Mouse (Mus musculus): ENCODE data around the gene Farp2. TPM values are rescaled to one million over a fixed set of nuclear protein-coding genes. Genes with fewer than 3 reads are reported as not detected.
"Not testable (repeated sequence)": the region's sequence is repeated elsewhere in the genome, so short reads cannot be mapped to it uniquely, and the experiment has no call there.

Gene Farp2
- total and polyA plus RNA-seq, 3 experiments: 0.89 to 2.1 (median 1.8) TPM

GRCm38 (mm10) chr1:93506944-93507676, 4.8 kb upstream of the Farp2 start:
- dilution Hi-C loops (cut with MboI; ENCODE audit: extremely low pct_ligation_motif_present, extremely low pct_unique_long_range_greater_than_20kb, low sequenced_read_pairs): no loop called here
- H3K36me3 ChIP-seq (replicated peaks in 1 of 2; ENCODE audit: control insufficient read depth in 1 of 2, insufficient read depth in 1 of 2, low read length in 1 of 2): peaks cover 35 to 68% of the 10 kb centered on the region in 2 experiments
- no peak overlapping the region for H3K4me2 ChIP-seq (ENCODE audit: insufficient read depth, low read depth, poor library complexity, severe bottlenecking)

GRCm38 (mm10) chr1:93508576-93508975, 3.3 kb upstream of the Farp2 start:
- DNase-seq (ENCODE audit: extremely low read depth); in situ Hi-C loops (cut with MboI; ENCODE audit: low pct_ligation_motif_present, low pct_unique_long_range_greater_than_20kb, low sequenced_read_pairs); H3K4me2 ChIP-seq (ENCODE audit: insufficient read depth, low read depth, poor library complexity, severe bottlenecking); H3K9ac ChIP-seq (ENCODE audit: insufficient read depth, low read depth); H3K4me3 ChIP-seq (replicated peaks in 1 of 3; ENCODE audit: low read depth in 2 of 3, low read length in 2 of 3, poor library complexity in 1 of 3); H3K27me3 ChIP-seq (replicated peaks); dilution Hi-C loops (cut with MboI; ENCODE audit: extremely low pct_ligation_motif_present, extremely low pct_unique_long_range_greater_than_20kb, low sequenced_read_pairs); H3K79me2 ChIP-seq (replicated peaks; ENCODE audit: control insufficient read depth, extremely low read depth, insufficient read depth, poor library complexity, severe bottlenecking); H3K9me3 ChIP-seq (replicated peaks; ENCODE audit: low read length); H3K27ac ChIP-seq (ENCODE audit: insufficient read depth, low read depth): not testable (repeated sequence)
- Histone ChIP-seq H3K36me3 (replicated peaks in 1 of 2; ENCODE audit: control insufficient read depth in 1 of 2, insufficient read depth in 1 of 2, low read length in 1 of 2) (peaks cover 26 to 53% of the 10 kb centered on the region in 2 experiments), H3K4me1 (ENCODE audit: control insufficient read depth in 1 of 2, insufficient read depth in 2 of 2) (peaks cover 0 to 12% of the 10 kb centered on the region in 2 experiments; a peak in 2 of 4 replicates)

More at GRCm38 (mm10) chr1:93506944-93507676, 4.8 kb upstream of the Farp2 start:
- no peaks in the 10 kb centered on the region for H3K79me2 ChIP-seq (replicated peaks; ENCODE audit: control insufficient read depth, extremely low read depth, insufficient read depth, poor library complexity, severe bottlenecking)
- H3K27ac ChIP-seq (ENCODE audit: insufficient read depth, low read depth): no peak overlapping the region
- in situ Hi-C loops (cut with MboI; ENCODE audit: low pct_ligation_motif_present, low pct_unique_long_range_greater_than_20kb, low sequenced_read_pairs): no loop called here
- H3K9ac ChIP-seq (ENCODE audit: insufficient read depth, low read depth): no peak overlapping the region
- H3K4me3 ChIP-seq (replicated peaks in 1 of 3; ENCODE audit: low read depth in 2 of 3, low read length in 2 of 3, poor library complexity in 1 of 3): no peak overlapping the region
- H3K27me3 ChIP-seq (replicated peaks): no peaks in the 10 kb centered on the region
- DNase-seq (ENCODE audit: extremely low read depth): peak; percentile 58
- peaks cover 0 to 5% of the 10 kb centered on the region in 2 experiments; a peak in 2 of 4 replicates for H3K4me1 ChIP-seq (ENCODE audit: control insufficient read depth in 1 of 2, insufficient read depth in 2 of 2)
- TF ChIP-seq ELF1 (IDR thresholded peaks at IDR 0.05; ENCODE audit: low read depth, low read length): no peak
- TF ChIP-seq MEF2A (IDR thresholded peaks at IDR 0.05; ENCODE audit: borderline replicate concordance, low read depth, low read length): no peak
- peak in 1 of 2 experiments; percentile 66; a peak in 2 of 4 replicates for TF ChIP-seq CTCF (conservative IDR thresholded peaks at IDR 0.05 in 1 of 2, IDR thresholded peaks at IDR 0.05 in 1 of 2; ENCODE audit: low read depth in 2 of 2, low read length in 2 of 2)
- TF ChIP-seq MYC (IDR thresholded peaks at IDR 0.05; ENCODE audit: low read depth, low read length): no peak
- no peak for TF ChIP-seq UBTF (IDR thresholded peaks at IDR 0.05; ENCODE audit: low read depth, low read length)
- TF ChIP-seq SMC3 (IDR thresholded peaks at IDR 0.05; ENCODE audit: low read depth, low read length): peak; percentile 33; the same call in 1 of the 2 replicates
- peak; percentile 73 for TF ChIP-seq RAD21 (IDR thresholded peaks at IDR 0.05; ENCODE audit: low read depth, low read length)
- TF ChIP-seq ZNF384 (IDR thresholded peaks at IDR 0.05; ENCODE audit: low read depth, low read length): peak; percentile 16; the same call in 1 of the 2 replicates
- no peaks in the 10 kb centered on the region for H3K9me3 ChIP-seq (replicated peaks; ENCODE audit: low read length)

DNA sequence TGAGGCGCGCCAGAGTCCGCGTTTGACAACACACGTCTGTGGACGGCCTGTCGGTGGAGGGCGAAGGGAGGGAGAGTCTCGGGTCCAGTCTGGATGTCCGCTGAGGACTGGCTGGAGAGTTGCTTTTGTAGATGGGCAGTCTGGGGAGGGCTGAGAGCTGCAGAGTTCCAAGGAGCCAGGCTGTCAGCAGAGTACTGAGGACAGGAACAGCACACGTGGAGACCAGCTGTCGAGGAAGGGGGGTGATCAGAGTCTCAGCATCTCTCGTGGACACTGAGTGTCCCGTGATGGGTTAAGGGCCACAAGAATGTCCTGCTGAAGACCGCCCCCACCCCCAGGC, 442 bp downstream of the Farp2 start:
- Histone ChIP-seq H3K4me1 (ENCODE audit: control insufficient read depth in 1 of 2, insufficient read depth in 2 of 2) (peaks cover 0 to 12% of the 10 kb centered on the region in 2 experiments; a peak in 2 of 4 replicates), H3K9ac (ENCODE audit: insufficient read depth, low read depth) (peak overlapping the region; percentile 69), H3K4me3 (replicated peaks in 1 of 3; ENCODE audit: low read depth in 2 of 3, low read length in 2 of 3, poor library complexity in 1 of 3) (peak overlapping the region; percentile 64 to 81 (median 70)), H3K27me3 (replicated peaks) (no peaks in the 10 kb centered on the region), H3K4me2 (ENCODE audit: insufficient read depth, low read depth, poor library complexity, severe bottlenecking) (peak overlapping the region; percentile 86), H3K9me3 (replicated peaks; ENCODE audit: low read length) (no peaks in the 10 kb centered on the region), H3K36me3 (replicated peaks in 1 of 2; ENCODE audit: control insufficient read depth in 1 of 2, insufficient read depth in 1 of 2, low read length in 1 of 2) (peaks cover 11 to 22% of the 10 kb centered on the region in 2 experiments), H3K79me2 (replicated peaks; ENCODE audit: control insufficient read depth, extremely low read depth, insufficient read depth, poor library complexity, severe bottlenecking) (no peaks in the 10 kb centered on the region), H3K27ac (ENCODE audit: insufficient read depth, low read depth) (no peak overlapping the region; the same call in 1 of the 2 replicates)
- in situ Hi-C loops (cut with MboI; ENCODE audit: low pct_ligation_motif_present, low pct_unique_long_range_greater_than_20kb, low sequenced_read_pairs): no loop called here
- DNase-seq (ENCODE audit: extremely low read depth): no peak
- TF ChIP-seq MYC (IDR thresholded peaks at IDR 0.05; ENCODE audit: low read depth, low read length): 0 out of 2 replicates have a peak, but pooled peaks have one; percentile 6
- no peak for TF ChIP-seq ZKSCAN1 (IDR thresholded peaks at IDR 0.05; ENCODE audit: borderline replicate concordance, low read depth, low read length)
- no peak for TF ChIP-seq ETS1 (conservative IDR thresholded peaks at IDR 0.05; ENCODE audit: low read depth, low read length)
- TF ChIP-seq MXI1 (IDR thresholded peaks at IDR 0.05; ENCODE audit: low read depth, low read length): 0 out of 2 replicates have a peak, but pooled peaks have one; percentile 12
- TF ChIP-seq MAFK (IDR thresholded peaks at IDR 0.05; ENCODE audit: insufficient replicate concordance, low read length): no peak
- dilution Hi-C loops (cut with MboI; ENCODE audit: extremely low pct_ligation_motif_present, extremely low pct_unique_long_range_greater_than_20kb, low sequenced_read_pairs): no loop called here

Data from CH12.LX (cell line).